Mouse (Mus musculus) neural tube, embryonic 12.5 days (tissue): ENCODE measurements around the gene Olfr410. TPM values are rescaled to one million over a fixed set of nuclear protein-coding genes. Genes with fewer than 3 reads are reported as not detected.

Experiments
- polyA plus RNA-seq: library from polyadenylated mRNA; unstranded; fragments of >200 nt; fragmentation: Nextera tagmentation; extraction: Ambion mirVana; gene quantifications from 2 replicates; pipeline ENCODE4 v1.2.1, GENCODE M21; 2016

Gene Olfr410
- polyA plus RNA-seq, 1 experiment from 2014 or later: not detected

Other genes starting within 250 kb of the Olfr410 start
- gene Olfr401, start 224.3 kb downstream of the Olfr410 start, polyA plus RNA-seq: not detected in 2 replicates
- not detected in 2 replicates for gene Olfr402, start 184.5 kb downstream of the Olfr410 start, polyA plus RNA-seq
- gene Olfr403, start 151.8 kb downstream of the Olfr410 start, polyA plus RNA-seq: not detected in 2 replicates
- not detected in 2 replicates for gene Olfr43, start 126.7 kb downstream of the Olfr410 start, polyA plus RNA-seq
- gene Olfr406, start 78.2 kb downstream of the Olfr410 start, polyA plus RNA-seq: not detected in 2 replicates
- gene Olfr59, start 54.3 kb downstream of the Olfr410 start, polyA plus RNA-seq: not detected in 2 replicates
- gene Olfr411, start 14.6 kb upstream of the Olfr410 start, polyA plus RNA-seq: not detected in 2 replicates
- gene Olfr412, start 24.0 kb upstream of the Olfr410 start, polyA plus RNA-seq: not detected in 2 replicates